Mouse (Mus musculus) stomach, postnatal 0 days (tissue): ENCODE results near the gene Socs4.

ENCODE experiments used
- CTCF ChIP-seq: IDR thresholded peaks from 2 replicates; pipeline ENCODE4 v1.5.1; 2016; ENCODE audit warnings: antibody characterized with exemption, low read depth, mild to moderate bottlenecking, moderate library complexity
- EP300 ChIP-seq: optimal IDR thresholded peaks from 2 replicates; pipeline ENCODE3; 2016; ENCODE audit warnings: antibody characterized with exemption

GRCm38 (mm10) chr14:47307669-47308068 lies 30.9 kb downstream of the Socs4 start:
- TF ChIP-seq CTCF = no peak
- TF ChIP-seq EP300 = no peak
